Comparison of ENCODE assay signal across 9 mouse cellular contexts in the genomic region with DNA sequence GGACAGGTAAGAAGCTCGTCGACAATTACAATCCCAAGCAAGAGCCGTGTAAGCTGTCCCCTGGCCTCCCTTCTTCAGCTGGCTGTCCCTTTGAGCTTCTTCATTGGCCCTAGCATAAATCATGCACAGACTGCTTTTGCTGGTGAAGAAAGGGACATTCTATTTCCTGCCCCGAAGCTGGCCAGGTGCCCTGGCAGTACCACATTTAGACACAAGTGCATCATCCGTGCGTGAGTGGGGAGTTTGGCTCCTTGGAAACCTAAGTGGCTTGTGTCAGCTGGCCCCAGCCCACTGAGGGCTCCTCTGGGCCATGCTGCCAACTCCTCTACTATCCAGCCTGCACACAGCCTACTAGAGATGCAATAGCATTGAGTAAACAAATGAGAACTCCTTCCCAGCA. TPM values are rescaled to one million over a fixed set of nuclear protein-coding genes. Genes with fewer than 3 reads are reported as not detected.
A peak's percentile ranks its signal among the peaks of the same experiment; 100 is the strongest.
DNase-seq lines count a peak whose midpoint lies in the region; ATAC-seq and TF ChIP-seq lines count a peak whose summit lies in the region.
"Had no signal": no experiment of that assay in that cellular context is flagged by ENCODE, and none has a peak within 500 bp of the region (broad histone marks: within the 10 kb centered on the region; RNA-seq: fewer than 3 reads in every experiment).

Gene Mylk3 (minus strand): TSS at position 141 of the 400 bp plus-strand sequence.

- 0 out of 2 replicates have a peak, but pooled peaks have one; percentile 31 for TF ChIP-seq EP300 in heart, adult 2 months (IDR thresholded peaks at IDR 0.05; ENCODE audit: insufficient read depth, low read depth, low read length)

- H3K27ac ChIP-seq in heart, adult 2 months: peak within 1 kb of the TSS; percentile 65
- H3K27ac ChIP-seq in intestine, embryonic 15.5 days: no peak within 1 kb of the TSS
- H3K27ac ChIP-seq in kidney, embryonic 15.5 days: no peak within 1 kb of the TSS
- H3K27ac ChIP-seq: lung, embryonic 15.5 days had no signal

- ATAC-seq in intestine, embryonic 15.5 days: no peak
- no peak for ATAC-seq in kidney, embryonic 15.5 days (replicated peaks; ENCODE audit: low FRiP score)

- TF ChIP-seq POLR2A in heart, adult 2 months (IDR thresholded peaks at IDR 0.05; ENCODE audit: insufficient read depth, low read depth, low read length): peak; percentile 66

- intact Hi-C loops in heart, adult 2 months (cut with DNase I): no loop called here

- H3K9me3 ChIP-seq in intestine, embryonic 15.5 days: no peaks in the 10 kb centered on the region
- H3K9me3 ChIP-seq in kidney, embryonic 15.5 days (replicated peaks): no peaks in the 10 kb centered on the region
- H3K9me3 ChIP-seq: lung, embryonic 15.5 days had no signal

- peak; percentile 24 to 35 for DNase-seq in layer of hippocampus, postnatal 10 days (ENCODE audit: low spot score in 2 of 2)
- no peak for DNase-seq in layer of hippocampus, adult 9-10 months (ENCODE audit: low spot score)
- peak; percentile 64 to 82 for DNase-seq in heart, adult 2 months
- peak; percentile 30 for DNase-seq in right cerebral cortex, postnatal 14 days
- DNase-seq in adrenal gland, postnatal 25 days: no peak
- DNase-seq: thymus, adult 18-20 months had no signal

- peak within 1 kb of the TSS; percentile 47; the same call in 1 of the 2 replicates for H3K9ac ChIP-seq in heart, adult 2 months (ENCODE audit: low read depth, low read length)
- no peak within 1 kb of the TSS for H3K9ac ChIP-seq in intestine, embryonic 15.5 days
- H3K9ac ChIP-seq in kidney, embryonic 15.5 days: no peak within 1 kb of the TSS
- H3K9ac ChIP-seq: lung, embryonic 15.5 days had no signal

- no peak within 1 kb of the TSS for H3K4me2 ChIP-seq in intestine, embryonic 15.5 days (replicated peaks)
- no peak within 1 kb of the TSS for H3K4me2 ChIP-seq in kidney, embryonic 15.5 days
- H3K4me2 ChIP-seq: lung, embryonic 15.5 days had no signal

- 51% methylated on average over 6 of the region's 6 CpGs for WGBS in heart, adult 2 months
- WGBS in intestine, embryonic 15.5 days: 70% methylated on average over 6 of the region's 6 CpGs
- WGBS in kidney, embryonic 15.5 days: 74% methylated on average over 6 of the region's 6 CpGs

- peak; percentile 37; the same call in 1 of the 2 replicates for TF ChIP-seq CTCF in heart, adult 2 months (IDR thresholded peaks at IDR 0.05)

- peaks cover 5% of the 10 kb centered on the region for H3K4me1 ChIP-seq in heart, adult 2 months (ENCODE audit: control insufficient read depth, insufficient read depth, low read length)
- no peaks in the 10 kb centered on the region for H3K4me1 ChIP-seq in intestine, embryonic 15.5 days (replicated peaks)
- H3K4me1 ChIP-seq in kidney, embryonic 15.5 days: 0 out of 2 replicates have a peak, but pooled peaks cover 7% of the 10 kb centered on the region

- H3K36me3 ChIP-seq in heart, adult 2 months (ENCODE audit: control insufficient read depth, insufficient read depth, low read length): no peaks in the 10 kb centered on the region; the same call in 1 of the 2 replicates
- H3K36me3 ChIP-seq in intestine, embryonic 15.5 days: no peaks in the 10 kb centered on the region
- no peaks in the 10 kb centered on the region for H3K36me3 ChIP-seq in kidney, embryonic 15.5 days
- H3K36me3 ChIP-seq: lung, embryonic 15.5 days had no signal

- no peaks in the 10 kb centered on the region for H3K27me3 ChIP-seq in heart, adult 2 months (ENCODE audit: control insufficient read depth, insufficient read depth, low read length)
- H3K27me3 ChIP-seq in intestine, embryonic 15.5 days (replicated peaks): no peaks in the 10 kb centered on the region
- H3K27me3 ChIP-seq in kidney, embryonic 15.5 days: no peaks in the 10 kb centered on the region
- H3K27me3 ChIP-seq: lung, embryonic 15.5 days had no signal

- peak within 1 kb of the TSS; percentile 24 for H3K4me3 ChIP-seq in heart, adult 2 months
- no peak within 1 kb of the TSS for H3K4me3 ChIP-seq in intestine, embryonic 15.5 days (replicated peaks)
- no peak within 1 kb of the TSS for H3K4me3 ChIP-seq in kidney, embryonic 15.5 days (replicated peaks)
- H3K4me3 ChIP-seq: lung, embryonic 15.5 days had no signal

- no peaks in the 10 kb centered on the region for H3K79me2 ChIP-seq in heart, adult 2 months (replicated peaks; ENCODE audit: control insufficient read depth, insufficient read depth, low read length)

RNA-seq across cellular contexts. Expression of gene Mylk3, which starts in this region (rescaled TPM):
- under 1 TPM; 0.36 to 0.39 TPM for total RNA-seq in layer of hippocampus, postnatal 10 days (2021)
- total RNA-seq in heart, adult 2 months (2021): 100 to 1,000 TPM; 422 to 470 TPM
- polyA plus RNA-seq in heart, adult 2 months (2012; rRNA removed): 180 and 297 TPM in 2 replicates
- 11.0 and 11.2 TPM in 2 replicates for polyA plus RNA-seq in intestine, embryonic 15.5 days (2015; fragmentation: Nextera tagmentation; extraction: Ambion mirVana)
- total RNA-seq in adrenal gland, postnatal 25 days (2021): 0.61 TPM in 1 of 2 replicates, not detected in the other
- polyA plus RNA-seq in kidney, embryonic 15.5 days (2015; fragmentation: Nextera tagmentation; extraction: Ambion mirVana): 1.7 and 2.4 TPM in 2 replicates

Comparison
In these comparisons a context has a peak if more than half of its experiments do, and no peak if none do; other contexts are left out.
1. RNA of gene Mylk3 (total RNA-seq): 422 to 470 TPM in heart, adult 2 months; 0.61 TPM in adrenal gland, postnatal 25 days and 0.36 to 0.39 TPM in layer of hippocampus, postnatal 10 days; every median in the first group is over 100 times any median in the second.
2. RNA of gene Mylk3 (polyA plus RNA-seq): 180 to 297 TPM in heart, adult 2 months; 11.0 to 11.2 TPM in intestine, embryonic 15.5 days and 1.7 to 2.4 TPM in kidney, embryonic 15.5 days; every median in the first group is over 10 times any median in the second.
3. Peak in DNase-seq in layer of hippocampus, postnatal 10 days; RNA of the gene not detected or under 1 TPM.
4. DNase-seq: peak in heart, adult 2 months (2 of 2) and right cerebral cortex, postnatal 14 days (single experiment); none in layer of hippocampus, adult 9-10 months (single experiment) and adrenal gland, postnatal 25 days (single experiment).